Mouse (Mus musculus): ENCODE measurements around the gene Rln1.

Gene Rln1

DNA sequence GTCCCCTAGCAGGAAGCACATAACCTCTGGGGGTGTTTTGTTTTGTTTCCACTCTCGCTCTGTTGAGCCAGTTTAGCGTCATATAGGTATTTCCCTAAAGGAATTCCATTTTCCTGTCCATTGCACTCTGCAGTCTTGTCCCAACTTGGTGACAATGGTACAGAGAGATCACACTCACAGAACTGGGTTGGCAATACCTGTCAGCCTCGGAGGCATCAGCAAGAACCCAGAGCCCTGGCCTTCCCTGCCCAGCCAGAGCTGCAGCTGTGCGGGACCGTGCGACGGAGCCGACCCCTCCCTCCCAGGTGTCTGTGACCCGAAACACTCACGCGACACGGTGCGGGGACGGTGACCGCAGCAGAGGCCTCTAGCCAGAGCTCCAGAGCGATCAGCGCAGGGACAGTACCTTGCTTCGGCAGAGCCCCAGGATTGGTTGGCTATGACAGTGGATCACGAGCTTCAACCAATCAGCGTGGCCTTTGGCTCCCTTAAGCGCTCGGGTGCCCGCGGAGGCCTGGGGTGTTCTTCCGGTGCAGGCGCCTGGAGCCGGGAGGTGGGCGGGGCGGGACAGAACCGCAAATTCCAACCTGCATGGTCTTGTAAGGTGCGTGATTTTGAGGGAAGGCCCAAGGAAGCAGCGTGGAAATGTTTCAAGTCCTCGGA is 27.1 kb upstream of the Rln1 start:
- peak; percentile 73 to 78 for DNase-seq (ENCODE audit: low spot score in 2 of 2)

GRCm38 (mm10) chr19:29360251-29360650 is 25.8 kb upstream of the Rln1 start:
- no peak for DNase-seq (ENCODE audit: low spot score in 2 of 2)

DNA sequence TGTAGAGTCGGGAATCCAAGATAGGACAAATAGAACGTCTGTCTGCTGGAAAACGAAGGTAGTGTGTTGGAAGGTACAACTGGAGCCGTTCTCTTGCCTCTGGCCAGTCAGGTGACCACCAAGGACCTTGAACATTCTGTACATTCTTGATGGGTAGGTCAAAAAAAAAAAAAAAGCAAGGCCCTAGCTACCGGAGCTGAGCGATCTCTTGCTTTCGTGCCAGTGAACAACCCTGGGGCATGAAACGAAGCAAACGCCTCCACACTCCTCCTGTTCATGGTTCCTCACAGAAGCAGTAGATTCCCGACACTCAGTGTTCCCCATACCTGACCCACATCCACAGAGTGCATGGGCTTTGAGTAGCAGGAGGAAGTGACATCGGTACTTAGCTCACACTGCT is 21.8 kb upstream of the Rln1 start:
- DNase-seq (ENCODE audit: low spot score in 2 of 2) = no peak

GRCm38 (mm10) chr19:29354895-29355877 is 20.7 kb upstream of the Rln1 start:
- DNase-seq (ENCODE audit: low spot score in 2 of 2) = peak; percentile 82 to 93

DNA sequence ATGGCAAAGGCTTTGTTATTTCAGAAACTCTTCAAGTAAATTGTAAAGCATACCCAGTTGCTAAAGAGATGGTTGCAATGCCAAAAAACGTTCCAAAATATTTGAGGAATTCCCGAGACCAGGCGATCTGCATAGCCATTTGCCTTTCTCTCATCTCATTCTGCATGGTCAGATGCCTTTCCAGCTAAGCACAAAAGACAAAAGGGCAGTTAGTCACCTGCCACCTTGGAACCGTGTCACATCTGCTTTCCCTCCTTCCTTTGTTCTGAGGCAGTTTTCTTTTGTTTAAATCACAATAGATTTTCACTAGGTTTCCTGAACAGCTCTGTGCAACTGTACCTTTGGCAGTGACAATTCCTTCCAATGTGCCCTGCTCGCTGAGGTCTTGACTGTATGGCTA is 16.5 kb upstream of the Rln1 start:
- no peak for DNase-seq (ENCODE audit: low spot score in 2 of 2)

DNA sequence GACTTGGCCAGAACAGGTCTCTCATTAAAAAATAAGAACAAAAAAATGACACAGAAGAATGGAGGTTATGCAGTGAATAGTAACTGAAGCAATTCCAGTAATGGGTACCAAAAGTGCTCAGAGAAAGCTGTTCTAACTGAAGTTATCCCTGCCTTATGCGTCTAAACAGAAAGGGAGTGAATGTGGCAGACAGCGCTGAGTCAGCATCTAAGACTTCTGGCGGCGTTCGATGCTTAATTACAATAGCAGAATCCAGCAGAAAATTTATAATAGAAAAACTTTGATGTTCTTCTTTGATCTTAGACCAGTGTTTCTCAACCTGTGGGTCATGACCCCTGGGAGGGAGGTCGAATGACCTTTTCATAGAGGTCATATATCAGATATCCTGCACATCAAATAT is 11.2 kb upstream of the Rln1 start:
- DNase-seq (ENCODE audit: low spot score in 2 of 2) = no peak

GRCm38 (mm10) chr19:29344868-29345267 is 10.4 kb upstream of the Rln1 start:
- DNase-seq (ENCODE audit: low spot score in 2 of 2) = no peak

DNA sequence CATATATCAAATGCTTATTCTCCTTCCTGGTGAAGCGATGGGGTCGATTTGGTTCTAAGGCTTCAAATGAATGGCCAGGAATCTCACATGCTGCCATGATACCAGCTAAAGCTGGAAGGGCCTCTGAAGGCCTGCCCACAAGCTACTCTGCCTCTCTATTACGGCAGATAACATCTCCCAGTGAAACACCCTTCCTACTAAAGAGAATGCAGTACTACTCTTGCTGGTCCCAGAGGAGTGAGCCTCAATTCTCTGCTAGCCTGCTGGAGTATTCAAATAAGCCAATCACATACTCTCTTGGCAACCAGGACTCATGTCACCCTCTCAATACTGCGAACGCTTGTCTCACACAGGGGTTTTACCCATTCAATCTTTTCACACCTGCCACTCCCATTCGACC is 7.8 kb upstream of the Rln1 start:
- DNase-seq (ENCODE audit: low spot score in 2 of 2) = no peak

- no peak for DNase-seq (ENCODE audit: low spot score in 2 of 2)
Measured at GRCm38 (mm10) chr19:29341029-29341428, 6.6 kb upstream of the Rln1 start.

- no peak for DNase-seq (ENCODE audit: low spot score in 2 of 2)
Measured at GRCm38 (mm10) chr19:29336624-29337023, 2.2 kb upstream of the Rln1 start.

DNA sequence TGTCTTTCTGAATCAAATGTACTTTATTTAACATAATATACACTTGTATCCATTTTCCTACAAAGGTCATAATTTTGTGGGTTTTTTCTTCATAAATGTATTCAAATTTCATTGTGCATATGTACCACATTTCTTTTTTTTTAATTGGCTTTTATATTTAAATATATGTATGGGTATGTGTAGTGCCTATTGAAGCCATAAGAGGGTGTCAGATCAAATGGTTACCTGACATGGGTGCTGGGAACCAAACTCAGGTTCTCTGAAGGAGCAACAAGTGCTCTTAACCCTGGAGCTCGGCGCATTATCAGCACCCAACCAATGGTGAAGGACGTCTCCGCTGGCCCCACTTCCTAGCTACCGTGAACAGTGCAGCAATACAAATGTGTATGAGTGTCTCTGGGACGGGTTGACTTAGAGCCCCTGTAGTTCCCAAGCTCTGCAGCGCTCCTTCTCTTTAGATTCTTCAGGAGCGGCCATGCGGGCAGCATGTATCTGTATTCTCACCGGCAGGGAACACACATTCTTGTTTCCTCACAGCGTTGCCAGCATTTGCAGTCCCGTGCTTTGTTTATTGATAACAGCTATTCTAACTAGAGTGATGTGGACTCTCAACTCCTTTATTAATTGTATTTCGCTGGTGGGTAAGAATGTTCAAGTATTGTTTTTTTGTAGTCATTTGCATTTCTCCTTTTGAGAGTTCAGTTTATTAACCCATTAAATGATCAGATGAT is 7.5 kb downstream of the Rln1 start:
- DNase-seq (ENCODE audit: low spot score in 2 of 2) = no peak

DNA sequence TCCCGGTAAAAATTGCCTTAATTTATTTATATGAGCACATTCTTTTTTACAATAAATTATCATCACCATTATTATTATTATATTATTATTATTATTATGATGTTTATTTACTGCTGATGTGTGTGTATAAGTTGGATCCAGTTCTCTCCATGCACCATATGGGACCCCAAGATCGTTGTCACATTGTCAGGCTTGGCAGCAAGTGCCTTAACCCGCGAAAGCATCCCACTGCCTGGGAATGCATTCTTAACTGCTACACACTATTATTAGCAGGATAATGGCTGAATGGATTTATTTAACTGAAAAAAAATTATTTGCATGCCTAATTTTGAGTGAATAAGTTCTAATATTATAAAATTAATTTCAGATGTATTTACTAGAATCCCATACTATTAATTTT is 8.1 kb downstream of the Rln1 start:
- no peak for DNase-seq (ENCODE audit: low spot score in 2 of 2)

GRCm38 (mm10) chr19:29325852-29326180 is 8.7 kb downstream of the Rln1 start:
- no peak for DNase-seq (ENCODE audit: low spot score in 2 of 2)

GRCm38 (mm10) chr19:29325053-29325851 is 9.2 kb downstream of the Rln1 start, which contains the start of gene Insl6:
TSS of gene Insl6 (minus strand) at chr19:29325356.
- DNase-seq (ENCODE audit: low spot score in 2 of 2) = peak; percentile 55 to 71

GRCm38 (mm10) chr19:29323416-29324049 is 10.9 kb downstream of the Rln1 start:
- no peak for DNase-seq (ENCODE audit: low spot score in 2 of 2)

- no peak for DNase-seq (ENCODE audit: low spot score in 2 of 2)
Measured at GRCm38 (mm10) chr19:29312661-29313060, 21.8 kb downstream of the Rln1 start.

- DNase-seq (ENCODE audit: low spot score in 2 of 2) = no peak
Measured at GRCm38 (mm10) chr19:29311791-29312190, 22.7 kb downstream of the Rln1 start.

- no peak for DNase-seq (ENCODE audit: low spot score in 2 of 2)
Measured at GRCm38 (mm10) chr19:29308832-29309231, 25.6 kb downstream of the Rln1 start.

DNA sequence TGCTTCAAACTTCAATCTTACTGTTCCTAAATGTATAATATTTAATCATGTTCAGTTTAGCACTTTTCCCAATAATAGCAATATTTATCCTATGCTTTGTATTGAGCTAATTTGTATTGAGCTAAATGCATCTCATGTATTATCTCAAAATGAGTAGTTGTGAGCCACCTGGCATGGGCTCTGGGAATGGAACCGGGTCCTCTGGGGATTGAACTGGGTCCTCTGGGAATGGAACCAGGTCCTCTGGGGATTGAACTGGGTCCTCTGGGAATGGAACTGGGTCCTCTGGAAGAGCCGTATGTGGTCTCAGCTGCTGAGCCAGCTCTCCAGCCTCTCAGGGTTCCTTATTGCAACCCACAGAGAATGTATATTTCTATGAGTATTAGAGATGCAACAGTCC is 32.4 kb downstream of the Rln1 start:
- no peak for DNase-seq (ENCODE audit: low spot score in 2 of 2)

DNA sequence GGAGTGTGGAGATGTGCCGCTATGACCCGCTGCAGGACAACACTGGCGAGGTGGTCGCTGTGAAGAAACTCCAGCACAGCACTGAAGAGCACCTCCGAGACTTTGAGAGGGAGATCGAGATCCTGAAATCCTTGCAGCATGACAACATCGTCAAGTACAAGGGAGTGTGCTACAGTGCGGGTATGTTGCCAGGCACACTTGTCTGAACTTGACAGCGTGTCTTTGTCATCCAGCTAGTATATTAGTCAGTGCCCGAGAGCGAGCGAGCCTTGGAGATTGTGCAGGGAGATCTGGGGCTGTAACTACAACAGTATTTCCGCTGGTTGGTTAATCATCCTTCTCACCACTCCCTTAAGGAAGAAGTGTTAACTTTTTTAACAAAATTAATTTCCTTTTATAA is 33.6 kb downstream of the Rln1 start:
- no peak for DNase-seq (ENCODE audit: low spot score in 2 of 2)

- no peak for DNase-seq (ENCODE audit: low spot score in 2 of 2)
Measured at GRCm38 (mm10) chr19:29297366-29297765, 37.1 kb downstream of the Rln1 start.
